Comparison of ENCODE assay signal across 8 mouse cellular contexts in genomic region chr11:106159921-106160840, GRCm38 (mm10). TPM values are rescaled to one million over a fixed set of nuclear protein-coding genes. Genes with fewer than 3 reads are reported as not detected.
DNase-seq lines count a peak whose midpoint lies in the region; ATAC-seq and TF ChIP-seq lines count a peak whose summit lies in the region.

No protein-coding gene starts in this region.

- peaks cover 43% of the 10 kb centered on the region for H3K36me3 ChIP-seq in hindbrain, embryonic 12.5 days

- H3K4me2 ChIP-seq in hindbrain, embryonic 12.5 days (replicated peaks) = peak overlapping the region; percentile 94

- peak overlapping the region; percentile 90 for H3K4me3 ChIP-seq in cerebellum, adult 2 months (replicated peaks; ENCODE audit: insufficient read depth, low read depth, low read length)
- peak overlapping the region; percentile 85 for H3K4me3 ChIP-seq in hindbrain, embryonic 12.5 days

- TF ChIP-seq CTCF in cerebellum, adult 2 months (IDR thresholded peaks at IDR 0.05; ENCODE audit: borderline replicate concordance, insufficient read depth, low read depth, low read length) = no peak; the same call in 1 of the 2 replicates

- peak overlapping the region; percentile 90 for H3K27ac ChIP-seq in cerebellum, adult 2 months (ENCODE audit: insufficient read depth, low read length)
- peak overlapping the region; percentile 97 for H3K27ac ChIP-seq in hindbrain, embryonic 12.5 days

- peak overlapping the region; percentile 95 for H3K9ac ChIP-seq in hindbrain, embryonic 12.5 days

- H3K4me1 ChIP-seq in cerebellum, adult 2 months (ENCODE audit: control insufficient read depth, insufficient read depth, low read length) = peaks cover 23% of the 10 kb centered on the region
- peaks cover 42% of the 10 kb centered on the region for H3K4me1 ChIP-seq in hindbrain, embryonic 12.5 days

- TF ChIP-seq POLR2A in cerebellum, adult 2 months (IDR thresholded peaks at IDR 0.05; ENCODE audit: borderline replicate concordance, insufficient read depth, low read length) = peak; percentile 61; the same call in 1 of the 2 replicates

- DNase-seq in MN1 (ENCODE audit: low spot score) = peak; percentile 56
- peak; percentile 89 for DNase-seq in cerebellum, adult 2 months
- DNase-seq in frontal cortex, postnatal 10 days (ENCODE audit: low spot score in 2 of 2) = peak; percentile 76 to 85
- DNase-seq in layer of hippocampus, postnatal 10 days (ENCODE audit: low spot score in 2 of 2) = peak; percentile 83 to 91
- peak; percentile 88 for DNase-seq in lung, postnatal 10 days
- peak; percentile 61 for DNase-seq in ovary, postnatal 14 days (ENCODE audit: low spot score)
- DNase-seq in thymus, postnatal 14 days = peak; percentile 94

- WGBS in cerebellum, adult 2 months = 1% methylated on average over 106 of the region's 106 CpGs
- WGBS in hindbrain, embryonic 12.5 days = under 1% methylated on average over 69 of the region's 106 CpGs

- ATAC-seq in hindbrain, embryonic 12.5 days (ENCODE audit: low FRiP score) = peak; percentile 62

- H3K9me3 ChIP-seq in hindbrain, embryonic 12.5 days (replicated peaks) = no peaks in the 10 kb centered on the region

- H3K27me3 ChIP-seq in cerebellum, adult 2 months (ENCODE audit: control insufficient read depth, insufficient read depth, low read length) = no peaks in the 10 kb centered on the region
- H3K27me3 ChIP-seq in hindbrain, embryonic 12.5 days = no peaks in the 10 kb centered on the region

RNA-seq across cellular contexts. Expression of gene Gm10840, which starts 0.5 kb away (rescaled TPM):
- polyA plus RNA-seq in cerebellum, adult 2 months (2012; rRNA removed) = not detected in 2 replicates
- polyA plus RNA-seq in hindbrain, embryonic 12.5 days (2016; fragmentation: Nextera tagmentation; extraction: Ambion mirVana) = 0.93 and 1.0 TPM in 2 replicates
- not detected for total RNA-seq in layer of hippocampus, postnatal 10 days (2021)

RNA-seq across cellular contexts. Expression of gene Limd2, which starts 0.5 kb away (rescaled TPM):
- 36.1 and 41.1 TPM in 2 replicates for polyA plus RNA-seq in cerebellum, adult 2 months (2012; rRNA removed)
- 302 and 316 TPM in 2 replicates for polyA plus RNA-seq in hindbrain, embryonic 12.5 days (2016; fragmentation: Nextera tagmentation; extraction: Ambion mirVana)
- total RNA-seq in layer of hippocampus, postnatal 10 days (2021) = 100 to 1,000 TPM; 100 to 112 TPM

RNA-seq across cellular contexts. Expression of gene Strada, which starts 41.8 kb away (rescaled TPM):
- polyA plus RNA-seq in cerebellum, adult 2 months (2012; rRNA removed) = 58.2 and 65.4 TPM in 2 replicates
- 33.9 and 38.7 TPM in 2 replicates for polyA plus RNA-seq in hindbrain, embryonic 12.5 days (2016; fragmentation: Nextera tagmentation; extraction: Ambion mirVana)
- total RNA-seq in layer of hippocampus, postnatal 10 days (2021) = 10 to 100 TPM; 28.8 to 32.3 TPM

RNA-seq across cellular contexts. Expression of gene Ccdc47, which starts 56.0 kb away (rescaled TPM):
- polyA plus RNA-seq in cerebellum, adult 2 months (2012; rRNA removed) = 82.4 and 88.8 TPM in 2 replicates
- 86.8 and 96.3 TPM in 2 replicates for polyA plus RNA-seq in hindbrain, embryonic 12.5 days (2016; fragmentation: Nextera tagmentation; extraction: Ambion mirVana)
- total RNA-seq in layer of hippocampus, postnatal 10 days (2021) = 100 to 1,000 TPM; 101 to 102 TPM

RNA-seq across cellular contexts. Expression of gene Ddx42, which starts 56.5 kb away (rescaled TPM):
- polyA plus RNA-seq in cerebellum, adult 2 months (2012; rRNA removed) = 45.4 and 45.6 TPM in 2 replicates
- 111 and 117 TPM in 2 replicates for polyA plus RNA-seq in hindbrain, embryonic 12.5 days (2016; fragmentation: Nextera tagmentation; extraction: Ambion mirVana)
- total RNA-seq in layer of hippocampus, postnatal 10 days (2021) = 10 to 100 TPM; 70.6 to 80.4 TPM

Comparison
In these comparisons a context has a peak if more than half of its experiments do, and no peak if none do; other contexts are left out.
1. Peak in every context shown above with its lines: DNase-seq, ATAC-seq, H3K4me3 ChIP-seq and H3K27ac ChIP-seq.